Mouse (Mus musculus) liver, embryonic 14.5 days (tissue): ENCODE data around the gene Mpped2.

Experiments
- CTCF ChIP-seq: IDR thresholded peaks from 2 replicates; pipeline ENCODE4 v1.5.1; 2016; ENCODE audit warnings: antibody characterized with exemption, low read depth, control low read depth
- EP300 ChIP-seq: IDR thresholded peaks from 2 replicates; pipeline ENCODE4 v1.6.1; 2016; ENCODE audit warnings: antibody characterized with exemption, low read depth

- TF ChIP-seq EP300 (no peak), CTCF (no peak)
Measured at GRCm38 (mm10) chr2:106694886-106695733, 2.0 kb downstream of the Mpped2 start.
